In the genomic region with DNA sequence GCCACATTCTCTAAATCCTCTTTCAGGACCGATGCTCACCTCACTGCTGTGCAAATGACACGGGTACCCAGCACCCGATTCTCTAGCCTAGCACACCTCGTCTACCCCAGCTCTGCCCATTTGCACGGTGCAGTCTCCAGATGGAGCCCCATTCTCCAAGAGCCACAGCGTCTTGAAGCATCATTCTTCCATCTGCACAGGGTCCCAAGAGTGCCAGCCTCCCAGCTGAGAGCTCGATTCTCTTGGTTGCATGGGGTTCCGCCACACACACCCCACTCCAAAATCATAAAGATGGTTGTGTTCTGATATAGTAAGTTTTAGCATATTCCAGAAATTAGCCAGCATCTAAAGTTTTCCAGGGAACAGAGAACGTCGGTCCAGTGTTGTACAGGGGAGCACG, we compare ENCODE assay signal across 8 mouse cellular contexts. TPM values are rescaled to one million over a fixed set of nuclear protein-coding genes. Genes with fewer than 3 reads are reported as not detected.
DNase-seq lines count a peak whose midpoint lies in the region; ATAC-seq and TF ChIP-seq lines count a peak whose summit lies in the region.

No protein-coding gene starts in this region.

- intact Hi-C loops in heart, postnatal 25 days (cut with DNase I) = no loop called here

- peaks cover 8% of the 10 kb centered on the region for H3K27me3 ChIP-seq in heart, embryonic 10.5 days (ENCODE audit: insufficient read depth, poor library complexity, severe bottlenecking)
- H3K27me3 ChIP-seq in G1E (ENCODE audit: insufficient read depth, low read length) = peaks cover 13% of the 10 kb centered on the region
- peaks cover 22% of the 10 kb centered on the region for H3K27me3 ChIP-seq in hindbrain, embryonic 11.5 days (ENCODE audit: control insufficient read depth, insufficient read depth, low read length)
- peaks cover 27% of the 10 kb centered on the region for H3K27me3 ChIP-seq in midbrain, embryonic 11.5 days (ENCODE audit: control insufficient read depth, insufficient read depth, low read length)

- H3K9me3 ChIP-seq in heart, embryonic 10.5 days = no peaks in the 10 kb centered on the region
- H3K9me3 ChIP-seq in G1E (replicated peaks) = no peaks in the 10 kb centered on the region
- no peaks in the 10 kb centered on the region for H3K9me3 ChIP-seq in hindbrain, embryonic 11.5 days (ENCODE audit: control insufficient read depth, low read length)
- no peaks in the 10 kb centered on the region for H3K9me3 ChIP-seq in midbrain, embryonic 11.5 days (ENCODE audit: control insufficient read depth, low read length)

- peak overlapping the region; percentile 21; the same call in 1 of the 2 replicates for H3K4me2 ChIP-seq in hindbrain, embryonic 11.5 days (replicated peaks; ENCODE audit: low read depth, low read length)
- peak overlapping the region; percentile 41 for H3K4me2 ChIP-seq in midbrain, embryonic 11.5 days

- no peak for TF ChIP-seq CTCF in G1E (IDR thresholded peaks at IDR 0.05; ENCODE audit: low read depth, low read length)

- ATAC-seq in G1E (ENCODE audit: extremely low read depth, insufficient number of reproducible peaks, low FRiP score, poor library complexity, severe bottlenecking) = no peak
- 0 out of 2 replicates have a peak, but pooled peaks have one; percentile 6 for ATAC-seq in hindbrain, embryonic 11.5 days (ENCODE audit: low FRiP score)
- ATAC-seq in midbrain, embryonic 11.5 days (ENCODE audit: low FRiP score) = no peak
- ATAC-seq in granulocyte monocyte progenitor cell, adult 5-6 weeks (replicated peaks; ENCODE audit: poor library complexity, severe bottlenecking) = no peak

- no peak overlapping the region for H3K9ac ChIP-seq in hindbrain, embryonic 11.5 days (ENCODE audit: low read depth, low read length)
- H3K9ac ChIP-seq in midbrain, embryonic 11.5 days (ENCODE audit: low read length) = peak overlapping the region; percentile 39

- peak overlapping the region; percentile 56 for H3K4me3 ChIP-seq in heart, embryonic 10.5 days
- H3K4me3 ChIP-seq in G1E (ENCODE audit: low read depth, low read length) = peak overlapping the region; percentile 59; the same call in 1 of the 2 replicates
- H3K4me3 ChIP-seq in hindbrain, embryonic 11.5 days (ENCODE audit: low read depth, low read length) = peak overlapping the region; percentile 20; the same call in 1 of the 2 replicates
- H3K4me3 ChIP-seq in midbrain, embryonic 11.5 days (ENCODE audit: low read depth, low read length) = peak overlapping the region; percentile 15

- 8% methylated on average over 11 of the region's 11 CpGs for WGBS in heart, embryonic 10.5 days
- WGBS in hindbrain, embryonic 11.5 days = 6% methylated on average over 11 of the region's 11 CpGs
- WGBS in midbrain, embryonic 11.5 days = 4% methylated on average over 11 of the region's 11 CpGs

- peak overlapping the region; percentile 83 for H3K27ac ChIP-seq in heart, embryonic 10.5 days
- no peak overlapping the region for H3K27ac ChIP-seq in hindbrain, embryonic 11.5 days (ENCODE audit: low read depth, low read length)
- H3K27ac ChIP-seq in midbrain, embryonic 11.5 days (ENCODE audit: low read depth, low read length) = no peak overlapping the region

- no peak for DNase-seq in heart, embryonic 10.5 days (ENCODE audit: low spot score)
- no peak for DNase-seq in heart, postnatal 25 days (ENCODE audit: low spot score)
- no peak for DNase-seq in G1E (ENCODE audit: low spot score)
- DNase-seq in hindbrain, embryonic 11.5 days (ENCODE audit: low spot score) = no peak
- DNase-seq in midbrain, embryonic 11.5 days (ENCODE audit: low spot score, missing footprints) = peak; percentile 89
- no peak for DNase-seq in thymus, postnatal 4 days
- no peak for DNase-seq in B cell, adult 2 months

- H3K4me1 ChIP-seq in heart, embryonic 10.5 days = peaks cover 54% of the 10 kb centered on the region
- peaks cover 88% of the 10 kb centered on the region for H3K4me1 ChIP-seq in G1E (ENCODE audit: insufficient read depth, low read depth, low read length)
- 0 out of 2 replicates have a peak, but pooled peaks cover 4% of the 10 kb centered on the region for H3K4me1 ChIP-seq in hindbrain, embryonic 11.5 days (replicated peaks; ENCODE audit: control insufficient read depth, insufficient read depth, low read length)
- peaks cover 14% of the 10 kb centered on the region for H3K4me1 ChIP-seq in midbrain, embryonic 11.5 days (ENCODE audit: control insufficient read depth, insufficient read depth, low read length)

- peaks cover 22% of the 10 kb centered on the region for H3K36me3 ChIP-seq in heart, embryonic 10.5 days
- H3K36me3 ChIP-seq in G1E (replicated peaks) = peaks cover 18% of the 10 kb centered on the region
- no peaks in the 10 kb centered on the region for H3K36me3 ChIP-seq in hindbrain, embryonic 11.5 days (ENCODE audit: control insufficient read depth, insufficient read depth, low read length)
- no peaks in the 10 kb centered on the region for H3K36me3 ChIP-seq in midbrain, embryonic 11.5 days (ENCODE audit: control insufficient read depth, insufficient read depth, low read length)

RNA-seq across cellular contexts. Expression of a gene that starts 17.2 kb away (rescaled TPM):
- not detected in 2 replicates for polyA plus RNA-seq in heart, embryonic 10.5 days (2016; fragmentation: Nextera tagmentation; extraction: Ambion mirVana)
- not detected for total RNA-seq in heart, postnatal 25 days (2021)
- total RNA-seq in G1E (2014; fragmentation: Nextera tagmentation) (not detected in 2 replicates), G1E (2017) (not detected in 2 replicates)
- polyA plus RNA-seq in G1E (2012) = not detected in 2 replicates
- polyA plus RNA-seq in hindbrain, embryonic 11.5 days (2014; fragmentation: Nextera tagmentation; extraction: Ambion mirVana) = 0.11 and 0.25 TPM in 2 replicates
- not detected in 2 replicates for polyA plus RNA-seq in midbrain, embryonic 11.5 days (2014; fragmentation: Nextera tagmentation; extraction: Ambion mirVana)
- total RNA-seq in granulocyte monocyte progenitor cell, adult 5-6 weeks (2014; fragmentation: Nextera tagmentation) = not detected in 2 replicates
- total RNA-seq in granulocyte monocyte progenitor cell, adult 5-6 weeks (2017) = not detected in 2 replicates

RNA-seq across cellular contexts. Expression of a gene that starts 33.1 kb away (rescaled TPM):
- 47.4 and 51.0 TPM in 2 replicates for polyA plus RNA-seq in heart, embryonic 10.5 days (2016; fragmentation: Nextera tagmentation; extraction: Ambion mirVana)
- total RNA-seq in heart, postnatal 25 days (2021) = 10 to 100 TPM; 20.1 to 21.8 TPM
- total RNA-seq in G1E (2014; fragmentation: Nextera tagmentation) (40.3 and 45.8 TPM in 2 replicates), G1E (2017) (52.7 and 58.4 TPM in 2 replicates)
- polyA plus RNA-seq in G1E (2012) = 134 and 143 TPM in 2 replicates
- 38.4 and 38.6 TPM in 2 replicates for polyA plus RNA-seq in hindbrain, embryonic 11.5 days (2014; fragmentation: Nextera tagmentation; extraction: Ambion mirVana)
- 42.0 and 43.7 TPM in 2 replicates for polyA plus RNA-seq in midbrain, embryonic 11.5 days (2014; fragmentation: Nextera tagmentation; extraction: Ambion mirVana)
- total RNA-seq in granulocyte monocyte progenitor cell, adult 5-6 weeks (2014; fragmentation: Nextera tagmentation) = 42.9 and 43.9 TPM in 2 replicates
- total RNA-seq in granulocyte monocyte progenitor cell, adult 5-6 weeks (2017) = 66.9 and 67.0 TPM in 2 replicates
